26 mouse cellular contexts compared by ENCODE assay signal in genomic region chr3:53074264-53074663, GRCm38 (mm10). TPM values are rescaled to one million over a fixed set of nuclear protein-coding genes. Genes with fewer than 3 reads are reported as not detected.
"Had no signal": no experiment of that assay in that cellular context is flagged by ENCODE, and none has a peak within 500 bp of the region (broad histone marks: within the 10 kb centered on the region; RNA-seq: fewer than 3 reads in every experiment).

No protein-coding gene starts in this region.

- H3K36me3 ChIP-seq: embryonic facial prominence, embryonic 10.5 days; embryonic facial prominence, embryonic 12.5 days; embryonic facial prominence, embryonic 13.5 days; embryonic facial prominence, embryonic 15.5 days; forebrain, embryonic 10.5 days; forebrain, embryonic 12.5 days; forebrain, embryonic 15.5 days had no signal

- DNase-seq: cerebellum, adult 8-10 months; cerebellum, adult 9-10 months; cerebellum, adult 9-11 months; cerebellum, postnatal 10 days; cerebellum, postnatal 14 days; cerebellum, postnatal 36 days; embryo, embryonic 11 days; forebrain, postnatal 0 days; gastrocnemius, adult 2 months; gastrocnemius, postnatal 10 days; gastrocnemius, postnatal 14 days; gastrocnemius, postnatal 25 days; gastrocnemius, postnatal 36 days; heart, adult 18-20 months; heart, adult 2 months had no signal

- H3K4me2 ChIP-seq: embryonic facial prominence, embryonic 12.5 days; embryonic facial prominence, embryonic 13.5 days; embryonic facial prominence, embryonic 15.5 days; forebrain, embryonic 12.5 days; forebrain, embryonic 13.5 days; forebrain, embryonic 15.5 days had no signal

- H3K9ac ChIP-seq: embryonic facial prominence, embryonic 12.5 days; embryonic facial prominence, embryonic 13.5 days; embryonic facial prominence, embryonic 15.5 days; forebrain, embryonic 12.5 days; forebrain, embryonic 13.5 days; forebrain, embryonic 15.5 days; forebrain, postnatal 0 days had no signal

- H3K9me3 ChIP-seq: embryonic facial prominence, embryonic 10.5 days; embryonic facial prominence, embryonic 12.5 days; embryonic facial prominence, embryonic 13.5 days; embryonic facial prominence, embryonic 15.5 days; forebrain, embryonic 10.5 days; forebrain, embryonic 12.5 days; forebrain, embryonic 13.5 days; forebrain, embryonic 15.5 days had no signal

- H3K27me3 ChIP-seq: embryonic facial prominence, embryonic 12.5 days; embryonic facial prominence, embryonic 13.5 days; embryonic facial prominence, embryonic 15.5 days; forebrain, embryonic 12.5 days; forebrain, embryonic 13.5 days; forebrain, embryonic 15.5 days had no signal

- ATAC-seq: forebrain, embryonic 13.5 days; forebrain, embryonic 14.5 days; forebrain, embryonic 15.5 days; forebrain, embryonic 16.5 days; forebrain, postnatal 0 days had no signal

- H3K4me1 ChIP-seq: embryonic facial prominence, embryonic 15.5 days; forebrain, embryonic 12.5 days; forebrain, embryonic 15.5 days had no signal

- H3K4me3 ChIP-seq: embryonic facial prominence, embryonic 10.5 days; embryonic facial prominence, embryonic 12.5 days; embryonic facial prominence, embryonic 13.5 days; embryonic facial prominence, embryonic 15.5 days; erythroblast, embryonic 14.5 days; forebrain, embryonic 10.5 days; forebrain, embryonic 12.5 days; forebrain, embryonic 13.5 days; forebrain, embryonic 15.5 days; gastrocnemius, adult 2 months; heart, adult 2 months had no signal

- H3K27ac ChIP-seq: embryonic facial prominence, embryonic 10.5 days; embryonic facial prominence, embryonic 12.5 days; embryonic facial prominence, embryonic 13.5 days; embryonic facial prominence, embryonic 15.5 days; forebrain, embryonic 10.5 days; forebrain, embryonic 12.5 days; forebrain, embryonic 13.5 days; forebrain, embryonic 15.5 days; gastrocnemius, adult 2 months; heart, adult 2 months had no signal

RNA-seq across cellular contexts. Expression of gene Lhfp, which starts 32.9 kb away (rescaled TPM):
- polyA plus RNA-seq: erythroblast, embryonic 14.5 days had no signal
